Mouse (Mus musculus) spleen, embryonic (tissue): ENCODE results near the gene Pid1.

Experiments used
- CTCF ChIA-PET: fragments of 350-600 bp; sonication (Branson Sonifier 250); formaldehyde crosslinking; loops from one replicate; lab custom pipeline; 2022; lab: Charles Lee

Pid1 gene

GRCm38 (mm10) chr1:84363967-84364366 is at the start of gene Pid1:
Pid1 (minus strand) TSS chr1:84364180.
- CTCF ChIA-PET: no interaction called here

GRCm38 (mm10) chr1:84409514-84409913 is 45.5 kb upstream of the Pid1 start:
- CTCF ChIA-PET: no interaction called here

GRCm38 (mm10) chr1:84408873-84409272 is 44.9 kb upstream of the Pid1 start:
- CTCF ChIA-PET: no interaction called here

GRCm38 (mm10) chr1:84406891-84407290 is 42.9 kb upstream of the Pid1 start:
- CTCF ChIA-PET: no interaction called here

GRCm38 (mm10) chr1:84405551-84406290 is 41.7 kb upstream of the Pid1 start:
- CTCF ChIA-PET: interaction anchor here (0.6 kb wide), 1 partner anchor 38 kb away, joined by 5 read pairs; no protein-coding TSS in a partner anchor

- CTCF ChIA-PET: no interaction called here
Measured at GRCm38 (mm10) chr1:84404880-84405279, 40.9 kb upstream of the Pid1 start.

GRCm38 (mm10) chr1:84402154-84402553 is 38.2 kb upstream of the Pid1 start:
- CTCF ChIA-PET: no interaction called here

GRCm38 (mm10) chr1:84399671-84400070 is 35.7 kb upstream of the Pid1 start:
- CTCF ChIA-PET: no interaction called here

- CTCF ChIA-PET: no interaction called here
Measured at GRCm38 (mm10) chr1:84399118-84399517, 35.1 kb upstream of the Pid1 start.

GRCm38 (mm10) chr1:84396787-84397186 is 32.8 kb upstream of the Pid1 start:
- CTCF ChIA-PET: no interaction called here

GRCm38 (mm10) chr1:84395928-84396327 is 31.9 kb upstream of the Pid1 start:
- CTCF ChIA-PET: no interaction called here

GRCm38 (mm10) chr1:84390961-84391360 is 27.0 kb upstream of the Pid1 start:
- CTCF ChIA-PET: no interaction called here

GRCm38 (mm10) chr1:84387616-84388015 is 23.6 kb upstream of the Pid1 start:
- CTCF ChIA-PET: no interaction called here

- CTCF ChIA-PET: no interaction called here
Measured at GRCm38 (mm10) chr1:84386481-84387146, 22.6 kb upstream of the Pid1 start.

- CTCF ChIA-PET: no interaction called here
Measured at GRCm38 (mm10) chr1:84382709-84383108, 18.7 kb upstream of the Pid1 start.

- CTCF ChIA-PET: no interaction called here
Measured at GRCm38 (mm10) chr1:84382064-84382463, 18.1 kb upstream of the Pid1 start.

- CTCF ChIA-PET: no interaction called here
Measured at GRCm38 (mm10) chr1:84380895-84381294, 16.9 kb upstream of the Pid1 start.

- CTCF ChIA-PET: interaction anchor here (0.7 kb wide), 1 partner anchor 38 kb away, joined by 5 read pairs; no protein-coding TSS in a partner anchor
Measured at GRCm38 (mm10) chr1:84367733-84368132, 3.8 kb upstream of the Pid1 start.

- CTCF ChIA-PET: no interaction called here
Measured at GRCm38 (mm10) chr1:84366553-84366952, 2.6 kb upstream of the Pid1 start.

GRCm38 (mm10) chr1:84362709-84363617 is 1.0 kb downstream of the Pid1 start:
- CTCF ChIA-PET: no interaction called here

- CTCF ChIA-PET: no interaction called here
Measured at GRCm38 (mm10) chr1:84362209-84362608, 1.8 kb downstream of the Pid1 start.

- CTCF ChIA-PET: no interaction called here
Measured at GRCm38 (mm10) chr1:84361389-84361788, 2.6 kb downstream of the Pid1 start.
